ENCODE assay signal across 8 mouse cellular contexts in genomic region chr19:31531249-31531740, GRCm38 (mm10).
DNase-seq lines count a peak whose midpoint lies in the region; ATAC-seq lines count a peak whose summit lies in the region.
"Had no signal": no experiment of that assay in that cellular context is flagged by ENCODE, and none has a peak within 500 bp of the region (broad histone marks: within the 10 kb centered on the region; RNA-seq: fewer than 3 reads in every experiment).

No protein-coding gene starts in this region.

- H3K27me3 ChIP-seq in megakaryocyte, embryonic 14.5 days (replicated peaks), result no peaks in the 10 kb centered on the region
- H3K27me3 ChIP-seq in embryonic facial prominence, embryonic 10.5 days (replicated peaks; ENCODE audit: low read depth, poor library complexity, severe bottlenecking), result no peaks in the 10 kb centered on the region
- H3K27me3 ChIP-seq in liver, embryonic 11.5 days (replicated peaks; ENCODE audit: control insufficient read depth, insufficient read depth, low read length), result no peaks in the 10 kb centered on the region
- H3K27me3 ChIP-seq: heart, embryonic 15.5 days had no signal

- peak; percentile 34 for DNase-seq in embryonic facial prominence, embryonic 10.5 days (ENCODE audit: low spot score)
- peak; percentile 24 for DNase-seq in kidney, postnatal 10 days
- DNase-seq in skeletal muscle tissue, adult 2 months (ENCODE audit: low read depth, low spot score), result peak; percentile 19
- no peak for DNase-seq in liver, embryonic 11.5 days (ENCODE audit: low spot score)
- DNase-seq in ovary, postnatal 10 days (ENCODE audit: low spot score), result no peak

- no peak overlapping the region for H3K9ac ChIP-seq in liver, embryonic 11.5 days (ENCODE audit: low read depth, low read length)
- H3K9ac ChIP-seq: heart, embryonic 15.5 days had no signal

- peak overlapping the region; percentile 62 for H3K4me3 ChIP-seq in megakaryocyte, embryonic 14.5 days (replicated peaks)
- no peak overlapping the region for H3K4me3 ChIP-seq in embryonic facial prominence, embryonic 10.5 days
- H3K4me3 ChIP-seq in liver, embryonic 11.5 days (ENCODE audit: low read depth, low read length), result no peak overlapping the region
- H3K4me3 ChIP-seq: heart, embryonic 15.5 days had no signal

- H3K36me3 ChIP-seq in megakaryocyte, embryonic 14.5 days (replicated peaks; ENCODE audit: low read length), result no peaks in the 10 kb centered on the region
- no peaks in the 10 kb centered on the region for H3K36me3 ChIP-seq in embryonic facial prominence, embryonic 10.5 days (replicated peaks)
- no peaks in the 10 kb centered on the region for H3K36me3 ChIP-seq in liver, embryonic 11.5 days (ENCODE audit: control insufficient read depth, insufficient read depth, low read length)
- H3K36me3 ChIP-seq: heart, embryonic 15.5 days had no signal

- no peak for ATAC-seq in megakaryocyte, adult 5-6 weeks (ENCODE audit: poor library complexity, severe bottlenecking)
- no peak for ATAC-seq in liver, embryonic 11.5 days (replicated peaks; ENCODE audit: low FRiP score)

- H3K27ac ChIP-seq in embryonic facial prominence, embryonic 10.5 days (replicated peaks), result peak overlapping the region; percentile 72
- H3K27ac ChIP-seq in liver, embryonic 11.5 days (ENCODE audit: low read depth, low read length), result no peak overlapping the region
- H3K27ac ChIP-seq: heart, embryonic 15.5 days had no signal

- no peak overlapping the region for H3K4me2 ChIP-seq in liver, embryonic 11.5 days
- H3K4me2 ChIP-seq: heart, embryonic 15.5 days had no signal

- peaks cover 30% of the 10 kb centered on the region for H3K4me1 ChIP-seq in megakaryocyte, embryonic 14.5 days
- peaks cover 27% of the 10 kb centered on the region for H3K4me1 ChIP-seq in embryonic facial prominence, embryonic 10.5 days
- no peaks in the 10 kb centered on the region for H3K4me1 ChIP-seq in liver, embryonic 11.5 days (replicated peaks; ENCODE audit: control insufficient read depth, insufficient read depth, low read length)
- H3K4me1 ChIP-seq: heart, embryonic 15.5 days had no signal

- H3K9me3 ChIP-seq in megakaryocyte, embryonic 14.5 days, result no peaks in the 10 kb centered on the region
- H3K9me3 ChIP-seq in embryonic facial prominence, embryonic 10.5 days, result no peaks in the 10 kb centered on the region
- H3K9me3 ChIP-seq in liver, embryonic 11.5 days (ENCODE audit: control insufficient read depth, low read length), result no peaks in the 10 kb centered on the region
- H3K9me3 ChIP-seq: heart, embryonic 15.5 days had no signal

- WGBS in embryonic facial prominence, embryonic 10.5 days, result 48% methylated on average over 7 of the region's 7 CpGs
- 65% methylated on average over 7 of the region's 7 CpGs for WGBS in liver, embryonic 11.5 days

Comparison
In these comparisons a context has a peak if more than half of its experiments do, and no peak if none do; other contexts are left out.
1. DNase-seq: peak in embryonic facial prominence, embryonic 10.5 days (single experiment), kidney, postnatal 10 days (single experiment) and skeletal muscle tissue, adult 2 months (single experiment); none in liver, embryonic 11.5 days (single experiment) and ovary, postnatal 10 days (single experiment).